Mouse (Mus musculus) cerebellum, adult 18-20 months (tissue): ENCODE measurements around the gene Lig4.

Experiments
- DNase-seq, 2 experiments: peaks; one replicate each; pipeline ENCODE4 v3.0.0; 2021

The Lig4 gene

DNA sequence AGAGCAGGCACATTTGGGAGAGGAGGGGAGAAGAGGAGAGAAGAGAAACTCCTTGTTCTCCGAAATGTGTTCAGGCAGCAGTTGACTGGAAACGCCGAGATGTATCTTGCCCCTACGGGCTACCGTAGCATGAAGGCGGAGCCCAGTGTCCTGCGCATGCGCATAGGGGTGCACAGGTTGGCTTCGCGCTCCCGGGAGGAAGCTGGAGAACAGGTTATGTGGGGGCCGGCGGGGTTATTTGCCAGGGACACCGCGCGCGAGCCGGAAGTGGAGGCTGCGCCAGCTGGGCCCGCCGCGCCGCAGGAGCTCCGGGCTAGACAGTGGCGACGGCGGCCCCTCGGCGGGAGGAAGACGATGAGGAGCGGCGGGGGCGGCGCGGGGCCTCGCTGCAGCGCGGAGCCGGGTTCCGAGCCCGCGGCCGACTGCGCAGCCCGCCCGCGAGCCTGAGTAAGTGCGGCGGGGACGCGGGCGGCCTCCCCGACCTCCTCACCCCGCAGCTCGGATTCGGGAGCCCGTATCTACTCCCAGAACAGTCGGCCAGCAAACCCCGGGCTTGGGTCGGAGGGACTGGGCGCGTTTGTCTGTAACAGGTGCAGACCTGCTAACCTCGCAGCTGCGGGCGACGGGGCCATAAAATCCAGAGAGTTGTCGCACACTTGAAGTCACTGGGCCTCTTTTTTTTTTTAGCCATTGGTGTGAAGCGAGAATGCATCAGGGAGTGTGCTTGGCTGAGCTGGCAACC lies at the start of gene Lig4, which contains the start of gene Abhd13:
Lig4 (minus strand) TSS at position 114 of the 742 bp plus-strand sequence.
Abhd13 (plus strand) TSS at position 135 of the 742 bp plus-strand sequence.
- peak; percentile 95 to 100 for DNase-seq

DNA sequence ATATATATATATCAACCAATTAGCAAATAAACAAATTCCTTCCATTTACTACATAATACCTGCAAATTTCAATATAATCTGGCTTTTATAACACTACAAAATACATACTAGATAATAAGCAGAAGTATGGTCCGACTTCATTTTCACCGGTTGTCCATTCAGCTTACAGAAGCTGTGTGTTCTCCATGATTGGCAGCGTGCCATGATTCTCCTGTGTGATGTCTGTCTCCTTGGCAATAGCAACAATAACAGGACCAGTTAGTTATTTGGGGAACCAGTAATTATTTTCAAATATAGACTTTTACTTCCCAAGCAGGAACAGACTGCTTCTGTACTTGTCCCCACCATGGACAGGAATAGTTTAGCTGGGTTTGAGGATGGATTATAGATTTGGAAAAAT lies 39.7 kb upstream of the Lig4 start:
- DNase-seq = peak in 1 of 2 experiments; percentile 25

DNA sequence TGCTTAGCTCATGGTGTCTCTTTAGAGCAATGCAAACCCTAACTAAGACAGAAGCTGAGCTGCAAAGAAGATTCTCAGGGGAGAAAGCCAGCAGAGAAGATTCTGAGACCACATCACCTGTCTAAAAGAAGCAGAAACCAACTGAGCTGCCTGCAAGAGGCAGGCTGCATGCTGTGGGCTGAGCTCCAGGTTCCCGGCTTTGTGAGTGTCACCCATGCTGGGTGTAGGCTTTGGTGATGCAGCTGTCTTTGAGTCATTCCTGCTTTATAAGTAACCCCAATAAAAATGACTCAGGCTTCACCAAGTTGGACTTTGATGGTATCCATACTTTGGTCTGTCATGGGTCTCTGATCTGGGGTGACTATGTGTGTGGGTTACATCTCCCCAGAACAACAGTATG lies 38.8 kb upstream of the Lig4 start:
- no peak for DNase-seq

DNA sequence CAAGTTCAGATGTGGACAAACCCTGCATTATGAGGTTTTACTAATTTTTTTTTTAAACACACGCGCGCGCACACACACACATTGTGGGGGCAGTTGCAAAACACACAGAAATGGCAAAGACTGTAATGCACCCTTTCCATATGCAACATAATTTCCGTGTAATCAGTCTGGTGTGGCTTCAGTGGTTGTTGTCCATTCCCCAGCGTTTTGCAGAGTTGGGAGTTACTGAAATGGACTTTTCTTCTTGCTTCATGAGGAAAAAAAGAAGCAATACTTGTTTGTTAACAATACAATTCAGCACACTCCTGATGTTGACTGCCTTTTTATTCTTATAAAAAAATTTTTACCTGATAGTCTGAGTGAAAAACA lies 30.2 kb upstream of the Lig4 start:
- DNase-seq = no peak

DNA sequence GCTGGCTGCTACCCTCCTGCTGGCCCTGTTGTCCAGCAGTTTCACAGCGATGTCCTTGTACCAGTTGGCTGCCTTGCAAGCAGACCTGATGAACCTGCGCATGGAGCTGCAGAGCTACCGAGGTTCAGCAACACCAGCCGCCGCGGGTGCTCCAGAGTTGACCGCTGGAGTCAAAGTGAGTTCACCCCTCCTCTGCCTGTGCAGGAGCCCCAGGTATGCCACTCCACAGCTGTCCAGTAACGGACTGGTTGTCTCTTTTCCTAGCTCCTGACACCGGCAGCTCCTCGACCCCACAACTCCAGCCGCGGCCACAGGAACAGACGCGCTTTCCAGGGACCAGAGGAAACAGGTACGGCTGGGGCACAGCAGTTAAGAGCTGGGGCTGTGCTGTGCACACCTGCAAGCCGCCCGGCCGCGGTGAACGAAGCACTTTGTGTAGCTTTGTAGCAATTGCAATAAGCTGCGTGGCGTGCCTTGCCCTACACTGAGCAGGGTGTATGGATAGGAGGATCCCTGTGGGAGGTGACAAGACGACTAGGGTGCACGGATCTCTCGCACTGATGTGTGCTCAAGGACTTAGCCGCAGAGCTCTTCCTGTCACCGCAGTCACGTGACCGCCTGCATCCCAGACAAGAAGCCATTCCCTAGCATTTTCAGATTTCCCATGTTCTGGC lies 29.6 kb upstream of the Lig4 start:
- peak; percentile 56 to 62 for DNase-seq

DNA sequence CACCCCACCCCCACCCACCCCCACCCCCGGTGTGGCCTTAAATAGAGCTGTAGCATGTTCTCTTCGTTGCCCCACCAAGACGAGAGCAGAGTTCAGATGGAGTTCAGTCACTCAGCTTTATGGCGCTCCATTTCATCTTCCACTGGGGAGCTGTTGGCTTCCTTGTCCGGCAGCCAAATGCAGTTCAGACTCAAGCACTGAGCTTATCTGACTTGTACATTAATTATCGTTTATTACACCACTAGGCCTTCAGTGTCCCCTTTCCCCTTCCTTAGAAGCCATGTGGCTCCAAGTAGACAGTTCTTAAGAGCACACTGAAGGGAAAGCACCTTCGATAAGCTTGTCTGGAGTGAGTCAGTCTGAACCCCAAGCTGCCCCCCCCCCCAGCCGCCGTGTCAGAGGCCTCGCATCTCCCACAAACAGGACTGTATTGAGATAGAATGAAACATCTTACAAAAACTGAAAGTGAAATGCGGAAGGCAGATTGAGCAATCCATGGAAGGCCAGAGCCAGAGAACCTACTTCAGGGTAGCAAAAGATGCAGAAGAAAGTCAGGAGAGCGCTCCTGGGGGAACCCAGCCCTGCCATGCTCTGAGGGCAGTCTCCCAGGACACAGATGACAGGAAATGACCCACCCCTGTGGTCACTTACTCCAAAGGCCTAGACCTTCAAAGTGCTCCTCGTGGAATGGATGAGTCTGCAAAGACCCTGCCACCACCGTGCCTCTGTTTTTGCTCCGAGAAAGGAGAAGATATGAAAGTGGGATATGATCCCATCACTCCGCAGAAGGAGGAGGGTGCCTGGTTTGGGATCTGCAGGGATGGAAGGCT lies 28.9 kb upstream of the Lig4 start, which contains the start of gene Tnfsf13b:
Tnfsf13b (plus strand) TSS at position 312 of the 830 bp plus-strand sequence.
- DNase-seq = peak in 1 of 2 experiments; percentile 7

DNA sequence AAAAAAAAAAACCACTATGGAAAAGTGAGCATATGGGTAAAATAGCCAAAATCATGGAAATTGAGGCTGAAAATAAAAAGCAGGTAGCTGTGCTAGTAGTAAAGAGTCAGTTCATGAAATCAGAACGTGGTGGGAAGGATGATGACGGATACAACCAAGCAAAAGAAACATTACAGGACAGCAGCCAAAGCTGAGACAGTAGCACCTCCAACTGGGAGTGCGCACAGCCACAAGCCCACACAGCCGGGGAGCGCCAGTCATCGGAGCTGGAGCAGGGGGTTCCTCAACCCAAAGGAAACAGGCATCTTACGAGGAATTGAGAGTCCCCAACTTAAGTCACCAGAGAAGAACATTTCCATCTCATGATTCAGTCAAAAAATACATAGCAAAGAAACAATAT lies 26.6 kb upstream of the Lig4 start:
- no peak for DNase-seq

DNA sequence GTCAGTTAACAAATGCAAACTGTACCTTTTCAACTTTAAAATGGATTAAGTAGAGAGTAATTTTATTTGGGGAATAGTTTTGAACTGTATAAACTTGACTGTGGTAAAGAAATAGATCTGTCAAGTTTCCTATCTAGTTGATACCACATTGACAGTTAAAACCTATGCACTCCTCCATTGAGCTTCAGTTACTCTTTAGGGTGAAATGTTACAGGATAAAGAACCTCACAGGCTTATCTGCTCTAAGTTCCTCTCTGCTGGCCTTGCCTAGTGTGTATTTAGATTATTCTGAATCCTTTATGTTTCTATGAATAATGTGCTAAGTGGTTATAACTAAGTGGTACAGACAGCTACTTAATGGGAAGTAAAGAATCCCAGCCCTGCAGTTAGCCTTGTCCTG lies 2.7 kb upstream of the Lig4 start:
- DNase-seq = no peak

DNA sequence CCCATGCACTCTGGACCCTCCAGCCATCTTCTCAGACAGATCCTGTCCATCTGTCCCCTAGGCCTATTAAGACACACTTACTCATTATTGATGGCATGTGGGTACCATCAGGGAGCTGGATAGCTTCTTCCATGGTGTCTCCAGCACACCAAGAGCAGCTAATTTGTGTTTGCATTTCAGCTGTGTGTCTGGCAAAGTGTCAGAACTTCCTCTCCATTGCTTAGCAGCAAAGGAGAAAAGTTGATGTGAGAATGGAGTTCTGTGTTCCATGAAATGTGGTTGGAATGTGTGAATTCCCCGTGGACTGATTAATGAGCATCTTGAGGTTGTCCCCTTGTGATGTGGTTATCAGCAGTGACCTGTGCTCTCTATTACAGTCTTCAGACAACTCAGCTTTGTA lies 2.3 kb upstream of the Lig4 start:
- DNase-seq = no peak

DNA sequence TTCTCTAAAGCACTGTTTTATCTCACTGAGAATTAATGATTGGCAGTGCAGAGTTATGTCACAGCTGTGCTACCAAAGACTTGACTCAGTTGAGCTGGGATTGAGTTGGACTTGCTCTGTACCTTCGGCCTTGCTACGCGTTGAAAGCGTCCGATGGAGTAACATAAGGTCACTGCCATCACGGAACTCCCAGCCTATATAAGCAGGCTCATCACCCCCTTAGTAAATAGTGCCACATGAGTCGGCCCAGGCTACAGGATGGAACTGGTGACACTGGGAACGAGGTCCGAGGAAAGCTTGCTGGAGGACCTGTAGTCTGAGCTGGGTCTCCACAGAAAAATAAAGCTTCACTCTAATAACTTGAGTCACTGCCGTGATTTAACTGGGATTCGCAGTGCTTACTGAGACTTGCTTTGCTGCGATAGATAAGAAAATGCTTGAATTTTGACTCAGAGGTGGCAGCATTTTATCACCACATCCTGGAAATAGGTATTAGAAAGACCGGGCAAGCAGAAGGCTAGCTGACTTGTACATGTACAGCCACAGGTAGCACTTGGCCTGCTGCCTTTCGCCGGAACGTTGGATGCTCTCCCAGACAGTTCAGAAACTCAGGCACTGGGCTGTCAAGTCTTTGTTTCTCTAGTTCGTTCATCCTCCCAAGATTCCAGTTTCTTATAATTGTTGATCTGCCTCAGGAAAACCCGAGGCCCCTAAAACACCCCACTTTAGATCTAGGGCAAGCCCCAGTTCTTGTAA lies 1.2 kb upstream of the Lig4 start:
- DNase-seq = peak; percentile 48 to 55

DNA sequence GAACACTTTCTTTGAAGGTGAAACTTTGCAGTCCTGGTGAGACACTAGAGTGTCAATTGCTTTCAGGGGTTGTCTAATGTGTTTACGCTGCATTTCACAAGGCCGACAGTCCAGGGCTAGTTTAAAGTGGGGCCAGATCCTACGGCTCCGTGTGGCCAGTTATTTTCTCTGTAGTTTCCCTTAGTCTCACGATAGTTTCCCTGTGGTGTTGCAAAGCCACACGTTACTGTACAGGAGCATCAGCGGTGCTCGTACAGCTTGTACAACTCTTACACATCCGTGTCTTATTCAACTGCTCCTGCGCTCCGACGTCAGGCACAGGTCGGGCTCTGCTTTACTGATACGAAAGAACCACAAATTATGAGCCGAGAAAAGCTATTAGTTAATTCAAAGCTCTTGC lies 470 bp downstream of the Lig4 start:
- peak; percentile 8 to 21 for DNase-seq

DNA sequence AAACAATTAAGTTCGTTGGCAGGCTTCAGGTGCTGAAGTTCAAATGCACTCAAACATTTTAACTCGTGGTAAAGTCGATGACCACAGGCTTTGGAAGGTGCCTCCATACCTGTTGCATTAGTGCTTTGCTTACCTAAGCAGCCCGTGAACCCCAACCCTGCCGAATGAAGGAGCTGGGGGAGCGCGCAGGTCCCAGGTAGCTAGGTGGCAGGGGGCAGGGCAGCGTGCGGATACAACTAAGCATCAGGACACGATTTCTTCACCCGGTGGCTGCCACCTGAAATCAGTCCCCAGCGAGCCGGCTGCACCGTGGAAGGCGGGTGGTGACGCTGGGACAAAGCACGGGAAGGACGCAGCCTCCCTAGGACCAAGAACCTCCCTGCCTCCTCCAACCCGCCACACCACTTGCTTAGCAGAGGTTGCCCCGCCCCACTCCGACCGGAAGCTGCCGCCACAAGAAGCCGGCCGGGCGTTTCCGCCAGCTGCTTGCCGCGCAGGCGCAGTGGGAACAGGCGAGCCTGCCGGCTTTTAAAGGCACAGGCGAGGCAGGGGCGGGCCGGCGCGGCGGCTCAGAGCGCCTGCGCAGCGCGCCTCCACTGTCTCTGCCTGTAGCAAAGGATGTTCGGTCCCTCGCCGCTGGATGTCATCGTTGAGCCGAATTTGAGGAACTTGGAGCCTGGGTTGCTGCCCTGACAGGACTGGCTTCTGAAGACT lies 1.4 kb downstream of the Lig4 start:
- peak; percentile 98 to 99 for DNase-seq

DNA sequence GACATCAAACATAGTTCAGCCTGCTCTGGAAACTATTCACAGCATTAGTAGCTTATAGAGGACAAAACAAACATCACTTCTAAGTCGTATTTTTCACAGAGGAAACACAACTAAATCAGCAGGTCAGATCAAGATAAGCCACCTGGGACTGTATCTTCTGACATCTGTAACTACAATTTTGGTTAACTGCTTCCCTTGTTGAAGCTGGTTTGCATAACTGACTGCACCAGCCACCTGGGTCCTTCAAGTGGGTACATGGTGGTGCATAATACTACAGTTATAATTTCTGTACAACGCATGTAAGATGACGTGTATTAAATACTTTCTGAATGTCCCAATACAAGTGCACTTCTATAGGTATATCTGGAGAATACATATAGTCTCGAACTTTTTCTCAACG lies 2.2 kb downstream of the Lig4 start:
- DNase-seq = no peak

DNA sequence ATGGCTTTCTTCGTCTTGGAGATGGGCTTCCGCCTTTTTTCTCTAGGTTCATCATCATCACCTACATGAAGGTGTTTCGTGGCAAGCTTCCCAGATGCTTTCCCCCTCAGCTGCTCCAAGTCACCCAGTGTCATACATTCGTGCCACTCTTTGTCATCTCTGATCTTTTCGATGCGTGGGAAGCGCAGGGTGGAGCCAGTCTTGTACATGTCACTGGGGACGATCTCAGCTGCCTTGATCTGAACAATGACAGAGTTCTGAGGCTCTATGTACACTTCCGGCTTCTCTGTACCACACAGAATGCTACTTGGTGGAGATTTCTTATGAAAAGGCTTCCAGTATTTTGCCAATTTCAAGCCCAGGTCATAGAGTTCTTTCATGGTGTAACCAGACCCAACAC lies 5.6 kb downstream of the Lig4 start:
- no peak for DNase-seq

DNA sequence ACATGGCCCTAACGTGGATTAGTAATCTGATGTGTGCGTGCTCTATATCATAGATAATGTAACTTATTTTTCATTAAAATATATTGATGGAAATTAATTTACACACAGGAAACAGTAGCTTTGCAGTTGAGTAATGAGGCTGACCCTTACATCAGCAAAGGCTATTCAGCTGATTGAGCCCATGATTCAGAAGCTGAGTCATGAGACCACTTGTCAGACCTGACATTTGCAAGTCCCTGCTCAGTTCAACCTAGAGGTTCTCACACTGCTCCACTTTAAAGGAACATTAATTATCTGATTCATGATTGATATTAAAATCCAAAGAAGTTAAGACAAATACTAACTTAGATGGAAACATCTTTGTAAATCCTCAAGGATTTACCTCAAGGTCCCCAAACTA lies 17.6 kb downstream of the Lig4 start:
- DNase-seq = no peak

DNA sequence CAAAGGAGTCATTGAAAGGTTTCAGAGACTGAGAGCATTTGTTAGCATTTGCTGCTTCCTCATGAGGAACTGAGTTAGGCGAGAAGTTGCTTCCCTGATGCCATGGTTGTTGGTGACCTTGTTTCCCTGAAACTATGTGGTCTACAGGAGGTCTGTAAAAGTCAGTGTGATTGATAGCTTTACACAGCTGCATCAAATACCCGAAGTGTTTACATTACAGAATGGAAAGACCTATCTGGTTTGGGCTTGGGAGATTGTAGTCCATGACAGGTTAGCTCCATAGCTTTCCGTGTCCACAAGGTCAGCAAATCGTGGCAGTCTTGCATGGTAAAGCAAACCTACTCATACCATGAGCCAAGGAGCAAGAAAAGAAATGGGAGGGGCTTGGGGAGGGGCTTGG lies 19.1 kb downstream of the Lig4 start:
- DNase-seq = no peak

DNA sequence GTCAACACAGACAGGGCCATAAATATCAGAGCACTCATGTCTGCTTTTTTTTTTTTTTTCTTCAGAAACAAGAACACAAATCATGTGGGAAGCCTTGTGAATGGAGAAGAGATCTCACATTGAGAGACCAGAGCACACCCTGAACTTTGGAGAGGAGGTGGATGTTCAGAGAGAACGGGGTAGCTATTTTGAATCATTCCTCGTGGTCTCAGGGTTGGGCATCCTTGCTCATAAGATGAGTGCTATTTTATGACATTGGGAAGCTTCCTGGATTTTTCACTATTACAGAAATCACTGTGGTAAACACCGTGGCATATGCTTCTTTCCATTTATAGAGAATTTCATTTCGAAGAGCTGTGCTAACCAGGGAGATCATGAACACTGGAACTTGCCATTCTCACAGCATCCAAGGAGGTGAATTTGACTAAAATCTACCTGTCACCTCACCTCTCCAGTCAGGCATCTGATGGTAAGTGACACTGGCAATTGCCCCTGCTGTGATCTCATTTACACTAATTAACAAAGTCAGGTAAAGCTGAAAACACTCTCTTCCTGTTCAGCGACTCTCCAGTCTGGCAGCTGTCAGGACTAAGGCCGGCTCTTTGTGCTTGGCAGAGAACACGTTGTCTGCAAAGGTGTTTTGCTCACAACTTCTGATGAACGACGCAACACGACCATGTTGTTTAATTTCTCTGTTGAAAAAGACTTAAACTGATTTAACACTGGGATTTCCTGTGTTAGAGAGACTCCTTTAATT lies 28.2 kb downstream of the Lig4 start:
- DNase-seq = no peak

DNA sequence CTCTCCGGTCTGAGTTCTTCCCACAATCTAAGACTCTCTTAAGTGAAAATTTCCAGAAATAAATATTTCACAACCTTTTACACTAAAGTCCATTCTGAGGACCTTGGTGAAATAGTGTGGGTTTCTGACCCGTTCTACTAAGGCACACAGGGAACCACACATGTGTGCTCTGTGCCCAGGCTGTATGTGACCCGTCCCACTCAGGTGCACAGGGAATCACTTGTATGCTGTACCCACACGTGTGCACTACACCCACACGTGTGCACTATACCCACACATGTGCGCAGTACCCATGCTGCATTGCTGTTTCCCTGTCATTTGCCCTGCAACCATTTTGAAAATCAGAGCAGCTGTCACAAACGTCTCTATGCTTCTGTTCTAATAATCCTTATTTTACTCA lies 41.9 kb downstream of the Lig4 start:
- DNase-seq = no peak

DNA sequence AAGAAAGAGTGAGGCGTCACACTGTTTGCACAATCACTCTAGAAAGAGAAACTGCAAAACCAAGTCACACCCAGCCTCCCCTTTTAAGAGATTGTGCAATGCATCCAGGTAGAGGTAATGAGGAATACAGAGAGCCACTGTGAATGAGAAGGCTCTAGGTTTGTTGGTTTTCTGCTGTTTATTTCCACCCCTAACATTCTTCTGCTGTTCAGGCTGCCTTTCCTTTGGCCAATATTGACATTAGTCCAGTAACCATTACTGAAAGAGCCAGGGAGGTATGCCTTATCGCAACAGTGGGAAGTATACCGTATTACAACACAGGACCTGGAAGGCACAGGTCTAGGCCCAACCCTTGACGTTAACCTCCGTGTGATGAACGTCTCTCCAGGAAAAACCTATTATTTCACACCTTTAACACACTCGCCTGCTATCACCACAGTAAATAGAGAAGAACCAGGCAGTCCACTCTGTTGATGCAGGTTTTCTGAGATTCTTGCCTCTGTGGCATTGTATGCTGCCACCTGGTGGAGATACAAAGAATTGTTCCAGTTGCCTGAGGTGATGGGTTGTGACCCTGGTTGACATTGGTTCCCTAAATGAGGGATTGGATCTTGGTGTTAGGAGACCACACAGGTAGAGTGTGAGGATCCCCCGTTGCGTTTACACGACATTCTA lies 42.5 kb downstream of the Lig4 start:
- peak; percentile 61 to 65 for DNase-seq

DNA sequence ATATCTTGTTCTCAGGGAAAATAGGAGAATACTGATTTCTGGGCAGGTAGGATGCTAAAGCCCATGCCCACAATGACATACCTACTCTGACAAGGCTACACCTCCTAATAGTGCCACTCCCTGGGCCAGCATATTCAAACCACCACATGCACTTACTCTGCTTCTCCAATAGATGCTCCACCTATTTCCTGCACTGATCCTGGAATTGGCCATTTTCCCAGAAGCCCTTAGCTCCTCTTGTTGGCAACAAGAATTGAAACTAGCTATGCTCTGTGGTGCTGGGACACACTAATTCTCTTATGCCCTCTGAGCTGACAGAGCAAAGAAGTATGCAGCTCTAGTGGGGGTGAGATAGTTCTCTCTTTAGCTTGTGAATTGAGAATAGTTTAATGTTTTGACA lies 44.8 kb downstream of the Lig4 start:
- no peak for DNase-seq
